Mouse (Mus musculus): ENCODE results near the gene Nfib.

DNA sequence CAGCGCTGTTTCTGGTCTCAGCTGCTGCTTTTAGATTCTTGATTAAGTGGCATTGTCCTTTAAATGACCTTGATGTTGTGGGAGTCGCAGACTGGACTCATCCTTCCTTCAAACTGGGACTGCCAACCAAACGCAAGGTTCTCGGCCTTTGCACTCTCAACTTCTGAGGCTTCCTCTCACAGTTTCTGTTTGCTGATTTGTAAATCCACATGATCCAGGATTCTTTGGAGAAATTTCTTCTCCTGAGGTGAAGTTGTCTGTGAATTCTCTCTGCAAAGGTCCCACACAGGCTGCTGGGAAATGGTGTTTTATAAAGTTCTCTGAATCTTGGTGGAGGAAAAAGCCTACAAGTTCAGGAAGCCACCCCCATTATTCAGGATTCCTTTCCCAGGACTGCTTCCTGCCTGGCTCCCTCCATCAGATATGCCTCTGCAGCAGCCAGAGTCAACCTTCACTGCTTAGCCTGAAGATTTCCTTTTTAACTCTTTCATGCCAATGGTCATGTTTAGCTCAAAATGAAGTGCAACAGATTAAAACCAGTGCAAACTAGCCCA is 439.4 kb downstream of the Nfib start:
- TF ChIP-seq CTCF (IDR thresholded peaks at IDR 0.05; ENCODE audit: low read depth, low read length) (no peak), POLR2A (IDR thresholded peaks at IDR 0.05; ENCODE audit: extremely low read depth, insufficient read depth, low read length) (no peak)

All from liver, adult 2 months (tissue).